Mouse (Mus musculus) bone marrow, adult 2 months (tissue): Measurements from ENCODE around the gene Ptpn21. TPM values are rescaled to one million over a fixed set of nuclear protein-coding genes. Genes with fewer than 3 reads are reported as not detected.

Source experiments
- H3K27ac ChIP-seq: fragments of 200-500 bp; 2 replicates; pipeline ENCODE4 v1.5.1; 2012; ENCODE audit warnings: low read depth, mild to moderate bottlenecking, control low read depth, inconsistent platforms, low read length; ENCODE audit not compliant: control insufficient read depth, poor library complexity, insufficient read depth
- H3K4me1 ChIP-seq: fragments of 200-500 bp; 2 replicates; pipeline ENCODE4 v1.6.1; 2011; ENCODE audit warnings: low read length; ENCODE audit not compliant: control insufficient read depth, insufficient read depth
- H3K4me3 ChIP-seq: fragments of 200-500 bp; replicated peaks from 2 replicates; pipeline ENCODE3; 2011; ENCODE audit warnings: mild to moderate bottlenecking, low read depth, low read length, control low read depth; ENCODE audit not compliant: control insufficient read depth
- CTCF ChIP-seq: fragments of 200-500 bp; IDR thresholded peaks from 2 replicates; pipeline ENCODE4 v1.5.1; 2011; ENCODE audit warnings: low read length, control low read depth; ENCODE audit not compliant: control insufficient read depth, insufficient read depth
- POLR2A ChIP-seq: fragments of 200-500 bp; IDR thresholded peaks from 2 replicates; pipeline ENCODE4 v1.6.1; 2011; ENCODE audit warnings: low read depth, mild to moderate bottlenecking, control low read depth, low read length, borderline replicate concordance; ENCODE audit not compliant: control insufficient read depth
- WGBS: fragments of 180-500 bp; shearing (Covaris S2); methylation state at CpG from one replicate; pipeline ENCODE4 v1.1.7; 2018; 5-methylcytosine and 5-hydroxymethylcytosine counted together
- polyA plus RNA-seq: library from polyadenylated mRNA; stranded (reverse); fragments of >200 nt; gene quantifications from 2 replicates; pipeline ENCODE4 v1.2.4, GENCODE M21; 2011; ENCODE audit warnings: low replicate concordance; ENCODE audit not compliant: missing spikeins, insufficient read depth, insufficient read length

The Ptpn21 gene
- polyA plus RNA-seq, 1 experiment: 2.2 TPM

DNA sequence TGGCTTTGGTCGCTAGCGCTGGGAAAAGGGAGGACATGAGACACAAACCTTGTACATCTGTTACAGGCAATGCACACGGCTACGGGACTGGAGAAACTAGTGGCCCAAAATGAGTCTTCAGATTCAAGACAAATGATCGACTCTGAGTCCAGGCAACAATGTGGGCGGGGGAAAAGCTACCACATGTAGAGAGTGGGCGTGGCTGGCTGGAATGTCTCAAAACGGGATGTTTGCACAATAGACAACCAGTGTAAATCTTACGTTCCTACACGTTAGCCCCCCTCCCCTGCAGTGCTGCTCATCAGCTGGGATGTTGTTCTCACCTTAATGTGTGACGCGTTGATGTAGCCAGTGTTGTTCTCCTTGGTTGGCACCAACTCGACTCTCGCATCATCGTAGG, 55.0 kb downstream of the Ptpn21 start:
- H3K27ac ChIP-seq: no peak overlapping the region
- WGBS: 79% methylated on average over 15 of the region's 15 CpGs
- H3K4me1 ChIP-seq: no peaks in the 10 kb centered on the region
- TF ChIP-seq CTCF: no peak
- no peak overlapping the region for H3K4me3 ChIP-seq

DNA sequence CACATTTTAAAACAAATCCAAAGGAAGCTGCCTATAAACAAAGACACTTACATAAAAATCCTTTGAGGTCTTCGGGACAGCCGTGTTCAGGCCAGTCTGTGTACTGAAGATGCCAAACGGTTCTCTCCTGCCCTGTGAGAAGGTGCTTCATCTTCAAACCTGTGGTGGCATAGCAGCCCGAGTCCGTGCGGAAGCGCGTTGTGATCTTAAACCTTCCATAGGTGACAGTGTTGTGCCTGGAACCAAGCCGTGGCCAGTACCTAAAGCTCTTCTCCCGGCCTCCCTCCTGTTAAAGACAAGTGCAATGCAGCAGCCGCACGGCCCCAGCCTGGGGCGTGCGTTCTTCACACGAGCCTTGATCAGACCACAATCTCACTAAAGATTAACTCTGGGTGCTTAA, 57.3 kb downstream of the Ptpn21 start:
- no peak overlapping the region for H3K4me3 ChIP-seq
- WGBS: 87% methylated on average over 15 of the region's 15 CpGs
- H3K27ac ChIP-seq: no peak overlapping the region
- TF ChIP-seq CTCF (no peak), POLR2A (no peak)
- no peaks in the 10 kb centered on the region for H3K4me1 ChIP-seq

GRCm38 (mm10) chr12:98677336-98677735, 59.9 kb downstream of the Ptpn21 start:
- H3K4me3 ChIP-seq: no peak overlapping the region
- 14% methylated on average over 14 of the region's 14 CpGs for WGBS
- no peak overlapping the region for H3K27ac ChIP-seq
- TF ChIP-seq POLR2A: no peak
- no peaks in the 10 kb centered on the region; the same call in 1 of the 2 replicates for H3K4me1 ChIP-seq

GRCm38 (mm10) chr12:98676861-98677260, 60.3 kb downstream of the Ptpn21 start:
- Histone ChIP-seq H3K4me3 (no peak overlapping the region), H3K4me1 (no peaks in the 10 kb centered on the region; the same call in 1 of the 2 replicates), H3K27ac (no peak overlapping the region)
- WGBS: 83% methylated on average over 6 of the region's 6 CpGs
- TF ChIP-seq POLR2A (no peak), CTCF (no peak)

- Histone ChIP-seq H3K4me1 (no peaks in the 10 kb centered on the region; the same call in 1 of the 2 replicates), H3K27ac (no peak overlapping the region), H3K4me3 (peak overlapping the region; percentile 43)
- 2% methylated on average over 9 of the region's 9 CpGs for WGBS
- TF ChIP-seq POLR2A (no peak), CTCF (peak; percentile 86)
Measured at GRCm38 (mm10) chr12:98674627-98675143, 62.5 kb downstream of the Ptpn21 start.

GRCm38 (mm10) chr12:98673879-98674278, 63.3 kb downstream of the Ptpn21 start:
- TF ChIP-seq CTCF: no peak
- TF ChIP-seq POLR2A: no peak
- 62% methylated on average over 6 of the region's 6 CpGs for WGBS
- Histone ChIP-seq H3K4me3 (no peak overlapping the region), H3K4me1 (no peaks in the 10 kb centered on the region; the same call in 1 of the 2 replicates), H3K27ac (no peak overlapping the region)

DNA sequence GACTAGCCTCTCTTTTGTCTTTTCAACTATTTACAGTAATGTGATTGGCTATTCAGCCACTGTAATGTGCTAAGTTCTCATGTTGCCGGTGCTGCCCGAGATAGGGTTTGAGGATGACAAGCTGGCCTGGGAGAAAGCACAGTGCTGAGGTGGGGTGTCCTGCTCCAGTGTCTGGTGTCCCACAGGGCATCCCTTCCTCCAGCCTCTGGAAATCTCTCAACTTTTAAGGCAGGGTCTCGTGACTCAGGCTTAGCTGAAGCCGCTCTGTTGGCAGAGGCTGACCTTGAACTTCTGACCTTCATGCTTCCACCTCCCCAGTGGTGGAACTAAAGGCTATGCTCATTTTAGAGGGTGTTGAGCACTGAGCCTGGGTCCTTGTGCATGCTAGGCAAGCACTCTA, 66.8 kb downstream of the Ptpn21 start:
- TF ChIP-seq POLR2A (no peak), CTCF (no peak)
- H3K4me3 ChIP-seq: no peak overlapping the region
- WGBS: 77% methylated on average over 4 of the region's 4 CpGs
- no peak overlapping the region for H3K27ac ChIP-seq
- H3K4me1 ChIP-seq: no peaks in the 10 kb centered on the region; the same call in 1 of the 2 replicates

GRCm38 (mm10) chr12:98669864-98670263, 67.3 kb downstream of the Ptpn21 start:
- WGBS: 71% methylated on average over 5 of the region's 5 CpGs
- TF ChIP-seq CTCF (no peak), POLR2A (no peak)
- no peak overlapping the region for H3K27ac ChIP-seq
- no peaks in the 10 kb centered on the region; the same call in 1 of the 2 replicates for H3K4me1 ChIP-seq
- no peak overlapping the region for H3K4me3 ChIP-seq

DNA sequence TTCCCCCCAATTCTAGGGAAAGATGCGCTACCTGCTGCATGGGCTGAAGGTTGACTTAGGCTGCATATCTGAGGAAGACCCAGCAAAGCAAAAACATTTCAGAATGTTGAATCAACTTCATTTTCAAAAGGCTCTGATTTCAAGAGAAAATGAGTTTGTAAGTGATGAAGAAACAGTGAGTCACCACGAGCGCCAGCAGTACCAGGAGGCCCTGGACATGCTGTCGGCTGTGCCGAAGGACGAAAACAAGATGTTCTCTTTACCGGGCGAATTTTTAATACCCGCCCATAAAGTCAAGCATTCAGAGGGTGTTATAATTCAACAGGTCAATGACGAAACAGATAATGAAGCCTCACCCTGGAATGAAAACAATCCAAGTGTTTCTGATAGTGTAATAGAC, 68.1 kb downstream of the Ptpn21 start:
- TF ChIP-seq CTCF (no peak), POLR2A (no peak)
- no peak overlapping the region for H3K4me3 ChIP-seq
- H3K4me1 ChIP-seq: no peaks in the 10 kb centered on the region
- no peak overlapping the region for H3K27ac ChIP-seq
- WGBS: 90% methylated on average over 10 of the region's 10 CpGs
